Mouse (Mus musculus): Measurements from ENCODE around the gene Zfp935. TPM values are rescaled to one million over a fixed set of nuclear protein-coding genes. Genes with fewer than 3 reads are reported as not detected.
"Not testable (repeated sequence)": the region's sequence is repeated elsewhere in the genome, so short reads cannot be mapped to it uniquely, and the experiment has no call there.

The Zfp935 gene
- polyA plus RNA-seq (2015; fragmentation: Nextera tagmentation; extraction: Ambion mirVana) = not detected in 2 replicates

- Histone ChIP-seq H3K4me3 (peak within 1 kb of the TSS; percentile 50), H3K27ac (peak within 1 kb of the TSS; percentile 61; the same call in 1 of the 2 replicates), H3K36me3 (peaks cover 16% of the 10 kb centered on the region), H3K9ac (peak within 1 kb of the TSS; percentile 39; the same call in 1 of the 2 replicates), H3K4me2 (peak within 1 kb of the TSS; percentile 39), H3K9me3 (peaks cover 12% of the 10 kb centered on the region; the same call in 1 of the 2 replicates)
- H3K27me3 ChIP-seq; H3K4me1 ChIP-seq; ATAC-seq (ENCODE audit: insufficient number of reproducible peaks, low FRiP score, low TSS enrichment, low read depth): not testable (repeated sequence)
- 5% methylated on average over 27 of the region's 27 CpGs for WGBS
Observed at GRCm38 (mm10) chr13:62558189-62559110, at the start of gene Zfp935. Zfp935 (minus strand) TSS chr13:62558511.

GRCm38 (mm10) chr13:62571099-62571498, 12.8 kb upstream of the Zfp935 start, which contains the start of gene Zfp934:
Zfp934 (minus strand) TSS chr13:62571199.
- not testable (repeated sequence) for H3K9ac ChIP-seq; H3K27me3 ChIP-seq; H3K4me3 ChIP-seq; H3K36me3 ChIP-seq; H3K27ac ChIP-seq; ATAC-seq (ENCODE audit: insufficient number of reproducible peaks, low FRiP score, low TSS enrichment, low read depth); H3K4me1 ChIP-seq; H3K4me2 ChIP-seq; H3K9me3 ChIP-seq
- 86% methylated on average over 4 of the region's 6 CpGs for WGBS

GRCm38 (mm10) chr13:62561696-62562095, 3.4 kb upstream of the Zfp935 start:
- not testable (repeated sequence) for ATAC-seq (ENCODE audit: insufficient number of reproducible peaks, low FRiP score, low TSS enrichment, low read depth); H3K27me3 ChIP-seq; H3K9me3 ChIP-seq; H3K36me3 ChIP-seq; H3K27ac ChIP-seq; H3K9ac ChIP-seq; H3K4me3 ChIP-seq; H3K4me1 ChIP-seq; H3K4me2 ChIP-seq
- WGBS = 19% methylated on average over 1 of the region's 1 CpGs

GRCm38 (mm10) chr13:62530129-62530528, 28.2 kb downstream of the Zfp935 start:
- H3K4me2 ChIP-seq; H3K9ac ChIP-seq; ATAC-seq (ENCODE audit: insufficient number of reproducible peaks, low FRiP score, low TSS enrichment, low read depth); H3K27me3 ChIP-seq; H3K36me3 ChIP-seq; H3K9me3 ChIP-seq; H3K4me1 ChIP-seq; H3K27ac ChIP-seq; H3K4me3 ChIP-seq: not testable (repeated sequence)

- WGBS = 94% methylated on average over 1 of the region's 1 CpGs
- H3K4me3 ChIP-seq; H3K36me3 ChIP-seq; H3K27ac ChIP-seq; H3K4me1 ChIP-seq; H3K9ac ChIP-seq; H3K9me3 ChIP-seq; H3K27me3 ChIP-seq; ATAC-seq (ENCODE audit: insufficient number of reproducible peaks, low FRiP score, low TSS enrichment, low read depth); H3K4me2 ChIP-seq: not testable (repeated sequence)
Observed at GRCm38 (mm10) chr13:62510641-62511420, 47.5 kb downstream of the Zfp935 start.

GRCm38 (mm10) chr13:62472661-62473060, 85.7 kb downstream of the Zfp935 start:
- H3K4me2 ChIP-seq; H3K27ac ChIP-seq; H3K36me3 ChIP-seq; ATAC-seq (ENCODE audit: insufficient number of reproducible peaks, low FRiP score, low TSS enrichment, low read depth); H3K27me3 ChIP-seq; H3K4me3 ChIP-seq; H3K9ac ChIP-seq; H3K9me3 ChIP-seq; H3K4me1 ChIP-seq: not testable (repeated sequence)
- 95% methylated on average over 8 of the region's 8 CpGs for WGBS

- H3K4me3 ChIP-seq; H3K9ac ChIP-seq; H3K36me3 ChIP-seq; H3K4me1 ChIP-seq; H3K27me3 ChIP-seq; ATAC-seq (ENCODE audit: insufficient number of reproducible peaks, low FRiP score, low TSS enrichment, low read depth); H3K9me3 ChIP-seq; H3K4me2 ChIP-seq; H3K27ac ChIP-seq: not testable (repeated sequence)
Observed at GRCm38 (mm10) chr13:62469947-62470346, 88.4 kb downstream of the Zfp935 start.

GRCm38 (mm10) chr13:62466424-62467334, 91.6 kb downstream of the Zfp935 start, which contains the start of gene Gm49359:
Gm49359 (minus strand) TSS chr13:62466832.
- peak; percentile 90 for ATAC-seq (ENCODE audit: insufficient number of reproducible peaks, low FRiP score, low TSS enrichment, low read depth)
- Histone ChIP-seq H3K9ac (peak within 1 kb of the TSS; percentile 56), H3K27ac (peak within 1 kb of the TSS; percentile 80), H3K4me2 (peak within 1 kb of the TSS; percentile 39), H3K4me3 (peak within 1 kb of the TSS; percentile 62)
- not testable (repeated sequence) for H3K27me3 ChIP-seq, H3K4me1 ChIP-seq, H3K9me3 ChIP-seq, H3K36me3 ChIP-seq
- 1% methylated on average over 28 of the region's 28 CpGs for WGBS

Small RNA genes lying within 50 kb of the gene (microRNA-seq; reads per million reads assigned to microRNA genes)
- gene Gm22256 = not detected

Other genes with a start within 250 kb of the Zfp935 start
- gene Gm3604, start 175.3 kb downstream of the Zfp935 start, polyA plus RNA-seq (2015; fragmentation: Nextera tagmentation; extraction: Ambion mirVana) = 4.4 and 4.7 TPM in 2 replicates
- gene Gm49359, start 91.7 kb downstream of the Zfp935 start, polyA plus RNA-seq (2015; fragmentation: Nextera tagmentation; extraction: Ambion mirVana) = 13.1 and 13.5 TPM in 2 replicates
- 14.0 and 16.4 TPM in 2 replicates for gene Zfp934, start 12.7 kb upstream of the Zfp935 start, polyA plus RNA-seq (2015; fragmentation: Nextera tagmentation; extraction: Ambion mirVana)
- 10.6 and 10.9 TPM in 2 replicates for gene 6720489N17Rik, start 65.7 kb upstream of the Zfp935 start, polyA plus RNA-seq (2015; fragmentation: Nextera tagmentation; extraction: Ambion mirVana)
- 26.6 and 30.3 TPM in 2 replicates for gene Platr25, start 202.2 kb upstream of the Zfp935 start, polyA plus RNA-seq (2015; fragmentation: Nextera tagmentation; extraction: Ambion mirVana)
- 9.7 and 13.3 TPM in 2 replicates for gene Gm5141, start 227.3 kb upstream of the Zfp935 start, polyA plus RNA-seq (2015; fragmentation: Nextera tagmentation; extraction: Ambion mirVana)

Measured in limb, embryonic 15.5 days (tissue).